Mouse (Mus musculus) MEL (cell line): ENCODE data around the gene Pcdh9.

Experiments used
- E2F4 ChIP-seq: IDR thresholded peaks from 2 replicates; pipeline ENCODE4 v1.6.1; 2011; ENCODE audit warnings: low read depth, low read length, improper control_type of control experiment, borderline replicate concordance
- ETS1 ChIP-seq: IDR thresholded peaks from 2 replicates; pipeline ENCODE4 v1.6.1; 2012; ENCODE audit warnings: low read depth, mild to moderate bottlenecking, inconsistent platforms, low read length, improper control_type of control experiment, moderate library complexity
- HCFC1 ChIP-seq: IDR thresholded peaks from 2 replicates; pipeline ENCODE4 v1.6.1; 2012; ENCODE audit warnings: low read depth, mild to moderate bottlenecking, inconsistent platforms, low read length, improper control_type of control experiment, moderate library complexity
- MXI1 ChIP-seq: IDR thresholded peaks from 2 replicates; pipeline ENCODE4 v1.6.1; 2011; ENCODE audit warnings: mild to moderate bottlenecking, low read depth, low read length, improper control_type of control experiment
- POLR2A ChIP-seq, 2 experiments: IDR thresholded peaks; 2 replicates each; pipeline ENCODE4 v1.6.1; 2011 to 2012; ENCODE audit warnings: low read length in 2 of 2, mild to moderate bottlenecking in 2 of 2, control low read depth in 1 of 2, improper control_type of control experiment in 1 of 2, low read depth in 1 of 2, moderate library complexity in 1 of 2; ENCODE audit not compliant: control insufficient read depth in 1 of 2, insufficient read depth in 1 of 2, poor library complexity in 1 of 2
- SIN3A ChIP-seq: IDR thresholded peaks from 2 replicates; pipeline ENCODE4 v1.6.1; 2012; ENCODE audit warnings: low read length, improper control_type of control experiment, inconsistent platforms
- TBP ChIP-seq: IDR thresholded peaks from 2 replicates; pipeline ENCODE4 v1.8.0; 2011; ENCODE audit warnings: low read depth, low read length, improper control_type of control experiment
- USF1 ChIP-seq: IDR thresholded peaks from 2 replicates; pipeline ENCODE4 v1.6.1; 2014; ENCODE audit warnings: low read depth, mild to moderate bottlenecking, inconsistent platforms, low read length, improper control_type of control experiment, moderate library complexity

DNA sequence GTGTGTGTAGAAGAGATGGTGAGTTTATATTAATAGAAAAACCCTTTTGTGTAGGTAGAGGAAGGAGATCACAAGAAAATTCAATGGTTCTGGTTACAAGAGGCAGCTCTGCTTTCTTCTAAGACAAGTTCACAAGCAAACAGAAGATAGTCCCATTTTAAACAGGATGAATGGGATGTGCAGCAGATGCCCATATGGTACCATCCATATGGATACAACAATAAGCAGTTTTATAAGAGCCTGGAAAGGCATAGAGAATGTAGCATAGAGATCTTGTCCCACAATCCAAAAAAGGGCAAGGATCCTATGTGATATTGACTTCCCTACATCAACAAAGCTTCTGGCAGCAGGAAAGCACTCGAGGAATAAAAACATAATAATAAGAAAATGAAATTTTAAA, 171.3 kb downstream of the Pcdh9 start:
- no peak for TF ChIP-seq SIN3A
- TF ChIP-seq MXI1, result no peak
- no peak for TF ChIP-seq HCFC1
- no peak for TF ChIP-seq USF1
- TF ChIP-seq TBP, result no peak
- TF ChIP-seq POLR2A (IDR thresholded peaks at IDR 0.05; ENCODE audit: control insufficient read depth in 1 of 2, insufficient read depth in 1 of 2, low read depth in 1 of 2, low read length in 2 of 2, poor library complexity in 1 of 2), result no peak
- no peak for TF ChIP-seq E2F4
- TF ChIP-seq ETS1, result no peak
